Mouse (Mus musculus) kidney, embryonic 15.5 days (tissue): ENCODE data around the gene Efna2. TPM values are rescaled to one million over a fixed set of nuclear protein-coding genes. Genes with fewer than 3 reads are reported as not detected.
A peak's percentile ranks its signal among the peaks of the same experiment; 100 is the strongest.

ENCODE experiments used
- ATAC-seq: fragments of 200-750 bp; cut with Nextera tagmentation; replicated peaks from 2 replicates; pipeline ENCODE4 v1.8.0; 2017; ENCODE audit warnings: moderate TSS enrichment; ENCODE audit not compliant: low FRiP score
- H3K27ac ChIP-seq: fragments of 300-500 bp; sonication (generic); 2 replicates; pipeline ENCODE4 v1.5.1; 2015; ENCODE audit warnings: mild to moderate bottlenecking, inconsistent platforms
- H3K27me3 ChIP-seq: fragments of 300-500 bp; sonication (generic); 2 replicates; pipeline ENCODE4 v1.6.1; 2015; ENCODE audit warnings: inconsistent platforms
- H3K36me3 ChIP-seq: fragments of 300-500 bp; sonication (generic); 2 replicates; pipeline ENCODE4 v1.6.1; 2015; ENCODE audit warnings: inconsistent platforms
- H3K4me1 ChIP-seq: fragments of 300-500 bp; sonication (generic); 2 replicates; pipeline ENCODE4 v1.6.1; 2015; ENCODE audit warnings: inconsistent platforms
- H3K4me2 ChIP-seq: fragments of 300-500 bp; sonication (generic); 2 replicates; pipeline ENCODE4 v1.6.1; 2015; ENCODE audit warnings: moderate library complexity, mild to moderate bottlenecking, inconsistent platforms
- H3K4me3 ChIP-seq: fragments of 300-500 bp; sonication (generic); replicated peaks from 2 replicates; pipeline ENCODE4 v1.5.1; 2015; ENCODE audit warnings: mild to moderate bottlenecking, inconsistent platforms
- H3K9ac ChIP-seq: fragments of 300-500 bp; sonication (generic); 2 replicates; pipeline ENCODE4 v1.6.1; 2015; ENCODE audit warnings: mild to moderate bottlenecking, inconsistent platforms
- H3K9me3 ChIP-seq: fragments of 300-500 bp; sonication (generic); replicated peaks from 2 replicates; pipeline ENCODE4 v1.6.1; 2016; ENCODE audit warnings: inconsistent platforms
- WGBS: fragments of 180-500 bp; shearing (Covaris S2); methylation state at CpG from one replicate; pipeline ENCODE4 v1.1.7; 2015; ENCODE audit warnings: mixed read lengths; 5-methylcytosine and 5-hydroxymethylcytosine counted together
- polyA plus RNA-seq: library from polyadenylated mRNA; unstranded; fragments of >200 nt; fragmentation: Nextera tagmentation; extraction: Ambion mirVana; gene quantifications from 2 replicates; pipeline ENCODE4 v1.2.1, GENCODE M21; 2015

Efna2 gene
- polyA plus RNA-seq, 1 experiment from 2014 or later: 17.0 TPM

DNA sequence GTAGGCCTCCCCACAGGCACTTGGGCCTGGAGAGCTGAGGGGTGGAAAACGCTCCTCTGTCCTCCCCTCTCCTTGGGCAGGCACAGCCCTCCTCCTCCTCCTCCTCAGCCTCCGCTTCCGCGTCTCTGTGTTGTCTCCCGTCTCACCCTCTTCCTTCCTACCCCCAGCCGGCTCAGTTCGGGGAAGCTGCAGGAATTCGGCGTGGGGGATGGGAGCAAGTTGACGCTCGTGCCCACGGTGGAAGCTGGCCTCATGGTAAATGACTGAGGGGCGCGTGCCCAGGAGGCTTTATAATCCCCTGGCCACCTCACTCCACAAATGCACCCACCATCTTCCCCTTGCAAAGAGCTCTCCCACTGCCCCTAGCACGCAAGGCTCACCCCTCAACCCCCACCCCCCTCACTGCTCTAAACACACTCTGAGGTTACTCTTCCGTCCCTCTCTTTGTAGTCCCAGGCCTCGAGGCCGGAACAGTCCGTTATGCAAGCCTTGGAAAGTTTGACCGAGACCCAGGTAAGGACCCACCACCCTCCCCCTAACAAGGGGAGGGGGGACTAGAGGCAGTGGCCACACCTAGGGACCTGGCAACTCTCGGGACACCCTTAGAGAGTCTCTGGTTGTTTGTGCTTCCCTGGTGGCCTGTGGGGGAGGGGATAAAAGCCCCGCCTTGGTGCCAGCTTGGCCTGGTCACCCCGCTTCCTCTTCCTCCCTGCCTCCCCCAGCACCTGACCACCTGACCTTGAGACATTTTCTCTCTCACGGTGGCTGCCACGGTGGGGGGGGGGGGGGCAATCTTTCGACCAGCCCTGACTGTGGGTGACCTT, 27.9 kb upstream of the Efna2 start:
- Histone ChIP-seq H3K36me3 (peaks cover 60% of the 10 kb centered on the region), H3K9ac (peak overlapping the region; percentile 97), H3K4me1 (peaks cover 67% of the 10 kb centered on the region), H3K27ac (peak overlapping the region; percentile 100), H3K4me2 (peak overlapping the region; percentile 77), H3K9me3 (no peaks in the 10 kb centered on the region), H3K27me3 (no peaks in the 10 kb centered on the region), H3K4me3 (peak overlapping the region; percentile 89)
- no peak for ATAC-seq
- under 1% methylated on average over 26 of the region's 26 CpGs for WGBS

DNA sequence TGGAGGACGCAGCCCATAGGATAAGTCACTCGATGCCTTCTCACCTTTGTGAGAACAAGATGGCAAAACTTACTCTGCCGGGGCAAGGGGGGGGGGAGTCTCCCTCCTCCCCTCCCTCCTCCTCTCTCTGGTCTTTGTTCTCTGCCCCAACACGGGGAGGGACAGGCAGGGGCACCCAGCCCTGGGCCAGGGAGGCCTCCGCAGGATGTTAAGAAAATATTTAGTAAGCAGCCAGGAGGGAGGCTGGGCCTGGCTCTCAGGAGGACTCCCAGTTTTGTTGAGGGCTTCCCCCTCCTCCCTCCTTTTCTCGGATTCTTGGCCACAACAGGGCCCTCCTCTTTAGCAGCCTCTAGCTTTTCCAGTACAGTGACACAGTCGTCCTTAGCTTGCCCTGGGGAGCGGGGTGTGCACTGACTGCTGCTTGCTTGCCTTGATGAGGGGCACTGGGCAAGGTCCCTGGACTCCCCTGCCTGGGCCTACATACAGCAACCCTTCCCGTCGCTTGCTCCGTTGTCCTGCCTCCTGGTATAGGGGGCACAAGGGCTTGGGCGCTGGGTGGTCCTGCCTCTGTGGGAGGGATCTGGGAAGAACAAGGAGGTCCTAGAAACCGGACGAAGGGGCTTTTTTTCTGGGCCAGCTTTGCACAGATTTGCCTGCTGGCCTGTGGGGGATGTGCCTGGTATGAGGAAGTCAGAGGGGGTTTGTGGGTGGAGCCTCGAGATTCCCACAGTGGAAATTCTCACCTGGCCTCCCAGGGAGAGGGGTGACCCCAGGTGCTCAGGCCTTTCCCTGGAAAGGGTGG, 27.0 kb upstream of the Efna2 start:
- H3K4me3 ChIP-seq: peak overlapping the region; percentile 89
- peaks cover 67% of the 10 kb centered on the region for H3K4me1 ChIP-seq
- peak overlapping the region; percentile 100 for H3K27ac ChIP-seq
- no peak for ATAC-seq
- 3% methylated on average over 15 of the region's 15 CpGs for WGBS
- H3K4me2 ChIP-seq: peak overlapping the region; percentile 77
- H3K9me3 ChIP-seq: no peaks in the 10 kb centered on the region
- H3K9ac ChIP-seq: peak overlapping the region; percentile 97
- H3K27me3 ChIP-seq: no peaks in the 10 kb centered on the region
- peaks cover 62% of the 10 kb centered on the region for H3K36me3 ChIP-seq

DNA sequence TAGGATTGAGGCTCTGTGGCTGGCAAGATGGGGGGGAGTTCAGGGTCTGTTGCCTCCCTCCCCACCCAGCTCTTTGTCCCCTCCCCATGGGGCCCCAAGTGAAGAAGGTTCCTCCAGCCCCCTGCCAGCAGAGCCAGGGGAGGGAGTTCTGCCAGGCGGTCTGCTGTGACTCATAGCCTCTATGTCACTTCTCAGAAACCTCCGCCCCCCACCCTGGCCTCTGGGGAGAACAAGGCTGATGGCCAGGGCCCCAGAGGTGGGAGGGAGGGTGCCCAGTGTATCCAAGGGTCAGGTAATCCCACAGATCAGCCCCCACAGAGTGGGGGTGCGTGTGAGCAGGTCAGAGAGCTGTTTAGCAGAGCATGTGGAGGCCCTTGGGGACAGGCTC, 26.4 kb upstream of the Efna2 start:
- Histone ChIP-seq H3K4me3 (peak overlapping the region; percentile 89), H3K9ac (peak overlapping the region; percentile 97), H3K4me1 (peaks cover 66% of the 10 kb centered on the region), H3K27me3 (no peaks in the 10 kb centered on the region), H3K36me3 (peaks cover 66% of the 10 kb centered on the region), H3K4me2 (peak overlapping the region; percentile 77), H3K27ac (peak overlapping the region; percentile 100), H3K9me3 (no peaks in the 10 kb centered on the region)
- 15% methylated on average over 3 of the region's 3 CpGs for WGBS
- ATAC-seq: no peak

- H3K4me1 ChIP-seq: peaks cover 72% of the 10 kb centered on the region
- peak overlapping the region; percentile 77 for H3K4me2 ChIP-seq
- peaks cover 66% of the 10 kb centered on the region for H3K36me3 ChIP-seq
- peak overlapping the region; percentile 97 for H3K9ac ChIP-seq
- H3K4me3 ChIP-seq: peak overlapping the region; percentile 89
- 68% methylated on average over 19 of the region's 19 CpGs for WGBS
- H3K27me3 ChIP-seq: no peaks in the 10 kb centered on the region
- ATAC-seq: no peak
- H3K9me3 ChIP-seq: no peaks in the 10 kb centered on the region
- peak overlapping the region; percentile 100 for H3K27ac ChIP-seq
Observed at GRCm38 (mm10) chr10:80153713-80154112, 25.6 kb upstream of the Efna2 start.

- H3K36me3 ChIP-seq: peaks cover 66% of the 10 kb centered on the region
- H3K27ac ChIP-seq: peak overlapping the region; percentile 100
Observed at GRCm38 (mm10) chr10:80154384-80154783, 24.9 kb upstream of the Efna2 start.

GRCm38 (mm10) chr10:80155277-80155676, 24.0 kb upstream of the Efna2 start:
- Histone ChIP-seq H3K9me3 (no peaks in the 10 kb centered on the region), H3K4me2 (no peak overlapping the region), H3K36me3 (peaks cover 66% of the 10 kb centered on the region), H3K4me3 (peak overlapping the region; percentile 5; the same call in 1 of the 2 replicates), H3K27me3 (no peaks in the 10 kb centered on the region), H3K9ac (no peak overlapping the region), H3K4me1 (peaks cover 85% of the 10 kb centered on the region), H3K27ac (peak overlapping the region; percentile 100)
- no peak for ATAC-seq
- 50% methylated on average over 1 of the region's 1 CpGs for WGBS

More at GRCm38 (mm10) chr10:80154384-80154783, 24.9 kb upstream of the Efna2 start:
- ATAC-seq: no peak
- H3K4me1 ChIP-seq: peaks cover 79% of the 10 kb centered on the region
- peak overlapping the region; percentile 77; the same call in 1 of the 2 replicates for H3K4me2 ChIP-seq
- no peak overlapping the region; the same call in 1 of the 2 replicates for H3K4me3 ChIP-seq
- H3K9ac ChIP-seq: 0 out of 2 replicates have a peak overlapping the region, but pooled peaks have one; percentile 97
- no peaks in the 10 kb centered on the region for H3K27me3 ChIP-seq
- WGBS: 82% methylated on average over 7 of the region's 7 CpGs
- no peaks in the 10 kb centered on the region for H3K9me3 ChIP-seq

GRCm38 (mm10) chr10:80156002-80156751, 23.1 kb upstream of the Efna2 start:
- Histone ChIP-seq H3K27ac (peak overlapping the region; percentile 100), H3K4me3 (no peak overlapping the region)
- WGBS: 75% methylated on average over 29 of the region's 29 CpGs

GRCm38 (mm10) chr10:80156752-80157053, 22.6 kb upstream of the Efna2 start:
- WGBS: 52% methylated on average over 7 of the region's 7 CpGs
- no peaks in the 10 kb centered on the region for H3K9me3 ChIP-seq
- H3K4me2 ChIP-seq: peak overlapping the region; percentile 17; the same call in 1 of the 2 replicates
- H3K27me3 ChIP-seq: no peaks in the 10 kb centered on the region
- H3K9ac ChIP-seq: 0 out of 2 replicates have a peak overlapping the region, but pooled peaks have one; percentile 14
- H3K4me1 ChIP-seq: peaks cover 96% of the 10 kb centered on the region
- no peak overlapping the region for H3K4me3 ChIP-seq
- no peak for ATAC-seq
- peak overlapping the region; percentile 100 for H3K27ac ChIP-seq
- H3K36me3 ChIP-seq: peaks cover 60% of the 10 kb centered on the region

More at GRCm38 (mm10) chr10:80156002-80156751, 23.1 kb upstream of the Efna2 start:
- Histone ChIP-seq H3K27me3 (no peaks in the 10 kb centered on the region), H3K9ac (0 out of 2 replicates have a peak overlapping the region, but pooled peaks have one; percentile 14), H3K36me3 (peaks cover 65% of the 10 kb centered on the region), H3K9me3 (no peaks in the 10 kb centered on the region), H3K4me1 (peaks cover 94% of the 10 kb centered on the region), H3K4me2 (peak overlapping the region; percentile 17; the same call in 1 of the 2 replicates)
- ATAC-seq: no peak

DNA sequence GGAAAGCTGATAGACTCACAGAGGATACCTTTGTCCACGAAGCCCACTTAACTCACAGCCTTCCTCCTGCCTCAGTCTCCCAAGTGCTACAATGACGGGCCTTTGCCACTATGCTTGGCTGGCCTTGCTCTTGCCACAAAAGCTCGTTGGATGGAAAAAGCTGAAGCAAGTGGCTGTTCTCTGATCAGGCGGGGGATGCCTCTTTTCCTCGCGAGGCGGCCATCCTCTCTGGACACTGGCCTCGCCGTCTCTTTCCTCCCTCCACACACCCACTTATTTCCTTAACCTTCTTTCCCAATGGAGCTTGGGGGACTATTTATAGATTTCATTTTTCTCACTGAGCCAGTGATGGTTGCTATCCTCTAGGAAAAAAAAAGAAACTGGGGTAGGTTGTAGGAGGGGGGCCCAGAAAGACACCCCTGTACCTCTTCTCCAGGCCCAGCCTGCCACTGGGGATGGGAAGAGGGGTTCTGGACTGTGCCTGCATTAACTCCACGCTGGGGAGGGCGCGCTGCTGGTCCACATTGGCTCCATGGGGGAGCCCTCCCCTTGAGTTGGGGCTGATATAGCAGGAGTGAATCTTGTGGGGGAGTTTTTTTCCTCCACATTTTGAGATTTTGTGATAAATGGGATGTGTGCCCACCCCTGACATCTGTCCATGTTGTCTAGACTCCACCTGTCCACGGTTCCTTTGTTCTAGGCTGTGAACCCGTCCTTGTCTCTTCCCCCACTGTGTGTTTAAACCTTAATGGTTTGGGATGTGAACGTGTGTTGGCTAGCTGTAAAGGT, 21.9 kb upstream of the Efna2 start:
- no peaks in the 10 kb centered on the region for H3K9me3 ChIP-seq
- no peak overlapping the region for H3K4me3 ChIP-seq
- ATAC-seq: no peak
- peaks cover 96% of the 10 kb centered on the region for H3K4me1 ChIP-seq
- H3K9ac ChIP-seq: peak overlapping the region; percentile 14; the same call in 1 of the 2 replicates
- peaks cover 54% of the 10 kb centered on the region for H3K36me3 ChIP-seq
- 54% methylated on average over 15 of the region's 15 CpGs for WGBS
- peak overlapping the region; percentile 100 for H3K27ac ChIP-seq
- H3K4me2 ChIP-seq: peak overlapping the region; percentile 15; the same call in 1 of the 2 replicates
- no peaks in the 10 kb centered on the region for H3K27me3 ChIP-seq

DNA sequence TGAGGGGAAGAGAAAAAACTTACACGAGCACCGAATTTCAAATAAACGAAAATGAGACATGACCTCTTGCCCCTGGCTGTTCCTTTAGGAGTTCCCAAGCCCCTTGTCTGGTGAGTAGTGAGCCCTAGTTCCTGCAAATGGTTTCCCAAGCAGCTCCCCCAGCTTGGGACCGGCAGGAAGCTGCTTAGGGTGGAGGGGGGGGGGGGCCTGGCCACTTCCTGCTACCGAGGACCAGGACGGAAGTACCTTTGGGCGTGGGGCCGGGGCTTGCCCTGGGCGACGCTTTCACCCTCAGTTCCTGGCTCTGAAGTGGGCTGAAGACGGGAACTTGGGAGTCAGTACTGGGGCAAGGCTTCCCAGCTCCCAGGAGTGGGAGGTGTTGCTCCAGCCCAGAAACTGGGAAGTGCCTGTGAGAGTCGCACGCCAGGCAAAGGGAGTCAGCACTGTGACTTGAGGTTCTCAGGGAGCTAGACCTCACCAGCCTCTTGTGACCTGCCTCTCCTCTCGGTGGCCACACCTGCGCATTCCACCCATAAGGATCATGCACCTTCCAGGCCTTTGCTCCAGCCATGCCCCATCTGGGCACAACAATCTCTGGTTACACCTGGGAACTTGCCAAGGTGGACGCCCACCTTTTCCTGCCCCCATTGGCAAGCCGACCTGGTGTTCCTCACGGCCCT, 20.8 kb upstream of the Efna2 start:
- no peak overlapping the region for H3K9ac ChIP-seq
- peaks cover 96% of the 10 kb centered on the region for H3K4me1 ChIP-seq
- H3K36me3 ChIP-seq: peaks cover 43% of the 10 kb centered on the region
- 9% methylated on average over 18 of the region's 18 CpGs for WGBS
- H3K9me3 ChIP-seq: no peaks in the 10 kb centered on the region
- no peak for ATAC-seq
- H3K4me3 ChIP-seq: peak overlapping the region; percentile 43; the same call in 1 of the 2 replicates
- H3K27ac ChIP-seq: peak overlapping the region; percentile 100
- H3K27me3 ChIP-seq: no peaks in the 10 kb centered on the region
- peak overlapping the region; percentile 80 for H3K4me2 ChIP-seq
